Mouse (Mus musculus) E14TG2a.4 (cell line): ENCODE results near the gene Slc25a33.

Source experiments
- CTCF ChIP-seq: conservative IDR thresholded peaks from 2 replicates; pipeline ENCODE4 v1.5.1; 2014; ENCODE audit warnings: low read length
- NANOG ChIP-seq: IDR thresholded peaks from 2 replicates; pipeline ENCODE4 v1.6.1; 2014; ENCODE audit warnings: borderline replicate concordance, low read length, mixed read lengths

DNA sequence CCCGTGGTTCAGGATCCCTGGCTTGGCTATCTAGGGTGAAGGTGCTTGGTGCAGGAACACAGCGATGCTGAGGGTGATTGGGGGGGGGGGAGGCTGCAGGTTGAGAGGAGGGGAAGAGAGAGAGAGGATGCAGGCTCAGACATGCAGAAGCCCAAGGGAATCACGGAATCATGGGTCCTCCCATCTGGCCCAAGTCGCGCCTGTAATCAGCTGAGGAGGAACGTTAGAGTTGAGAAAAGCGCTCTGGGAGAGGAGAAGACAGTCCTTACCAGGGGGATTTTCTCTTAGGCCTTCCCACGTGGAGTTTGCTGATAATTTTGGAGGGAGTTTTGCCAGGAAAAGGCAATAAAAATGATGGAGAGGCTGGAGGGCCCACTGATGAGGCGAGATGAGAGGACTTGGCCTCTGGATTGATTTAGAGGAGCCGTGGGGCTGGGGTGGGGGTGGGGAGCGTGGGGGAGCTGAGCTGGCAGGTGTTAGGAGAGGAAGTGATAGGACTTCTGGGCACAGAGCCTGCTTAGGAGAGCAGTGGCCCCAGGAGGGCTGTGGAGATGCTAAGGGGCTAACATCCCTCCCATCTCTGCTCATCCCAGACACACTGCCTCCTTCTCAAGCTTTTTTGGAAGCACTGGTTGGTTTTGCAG lies 34.6 kb upstream of the Slc25a33 start:
- TF ChIP-seq CTCF (no peak), NANOG (no peak)
